11 mouse cellular contexts compared by ENCODE assay signal in genomic region chr6:31240051-31240450, GRCm38 (mm10).
DNase-seq lines count a peak whose midpoint lies in the region; ATAC-seq lines count a peak whose summit lies in the region.
"Had no signal": no experiment of that assay in that cellular context is flagged by ENCODE, and none has a peak within 500 bp of the region (broad histone marks: within the 10 kb centered on the region; RNA-seq: fewer than 3 reads in every experiment).

No protein-coding gene starts in this region.

- peak; percentile 6 for DNase-seq in embryo, embryonic 11 days
- no peak for DNase-seq in embryo, embryonic 9.5 days (ENCODE audit: extremely low spot score)
- peak; percentile 9 for DNase-seq in lung, postnatal 10 days
- no peak for DNase-seq in lung, postnatal 14 days
- peak; percentile 54 for DNase-seq in naive thymus-derived CD4-positive, alpha-beta T cell, adult 2 months (ENCODE audit: low read depth)
- DNase-seq in cerebellum, adult 8-10 months = no peak
- no peak for DNase-seq in kidney, postnatal 4 days
- DNase-seq: cerebellum, postnatal 36 days; gastrocnemius, postnatal 36 days; right cerebral cortex, postnatal 25 days had no signal

- ATAC-seq in common myeloid progenitor, adult 5-6 weeks (replicated peaks; ENCODE audit: low read depth, poor library complexity, severe bottlenecking) = peak; percentile 95

Comparison
In these comparisons a context has a peak if more than half of its experiments do, and no peak if none do; other contexts are left out.
1. DNase-seq: peak in embryo, embryonic 11 days (single experiment), lung, postnatal 10 days (single experiment) and naive thymus-derived CD4-positive, alpha-beta T cell, adult 2 months (single experiment); none in embryo, embryonic 9.5 days (single experiment), lung, postnatal 14 days (single experiment), cerebellum, adult 8-10 months (single experiment) and kidney, postnatal 4 days (0 of 2).